Mouse (Mus musculus) bone marrow macrophage, adult 2 months (primary cell): ENCODE measurements around the gene Cela1.

ENCODE experiments used
- CTCF ChIP-seq: IDR thresholded peaks from 2 replicates; pipeline ENCODE4 v1.5.1; 2012; ENCODE audit warnings: low read depth, mild to moderate bottlenecking, low read length, moderate library complexity
- POLR2A ChIP-seq: IDR thresholded peaks from 2 replicates; pipeline ENCODE4 v1.6.1; 2012; ENCODE audit warnings: mild to moderate bottlenecking, low read depth, low read length, borderline replicate concordance

- TF ChIP-seq POLR2A, result no peak
- TF ChIP-seq CTCF, result no peak
These were observed 35.8 kb upstream of the Cela1 start for GRCm38 (mm10) chr15:100723505-100723904.
